Mouse (Mus musculus) gastrocnemius, postnatal 36 days (tissue): ENCODE data around the gene Tbrg1. TPM values are rescaled to one million over a fixed set of nuclear protein-coding genes. Genes with fewer than 3 reads are reported as not detected.

Experiments
- total RNA-seq, 2 experiments: library from RNA; stranded (reverse); gene quantifications; 2 replicates each; pipeline ENCODE4 v1.2.3; 2021

The Tbrg1 gene
- total RNA-seq, 2 experiments from 2014 or later = 27.7 to 32.7 TPM

Other genes with a start within 250 kb of the Tbrg1 start
- gene Robo3, start 224.1 kb downstream of the Tbrg1 start, total RNA-seq = not detected
- gene Msantd2, start 168.0 kb downstream of the Tbrg1 start, total RNA-seq = 1 to 10 TPM; 3.0 to 3.3 TPM
- 10 to 100 TPM; 20.8 to 23.3 TPM for gene Esam, start 129.2 kb downstream of the Tbrg1 start, total RNA-seq
- gene Vsig2, start 118.1 kb downstream of the Tbrg1 start, total RNA-seq = 1 to 10 TPM; 1.8 to 3.6 TPM
- under 1 TPM; 0.35 to 0.66 TPM for gene Nrgn, start 104.4 kb downstream of the Tbrg1 start, total RNA-seq
- gene Siae, start 101.6 kb downstream of the Tbrg1 start, total RNA-seq = 1 to 10 TPM; 3.5 TPM
- gene Spa17, start 43.6 kb downstream of the Tbrg1 start, total RNA-seq = 1 to 10 TPM; 2.6 to 3.2 TPM
- not detected for gene Panx3, start 11.9 kb upstream of the Tbrg1 start, total RNA-seq
- gene Olfr160, start 58.9 kb upstream of the Tbrg1 start, total RNA-seq = not detected
- not detected for gene Olfr874, start 87.8 kb upstream of the Tbrg1 start, total RNA-seq
- gene Olfr875, start 114.5 kb upstream of the Tbrg1 start, total RNA-seq = not detected
- gene Olfr876, start 145.7 kb upstream of the Tbrg1 start, total RNA-seq = not detected
- not detected for gene Olfr877, start 197.0 kb upstream of the Tbrg1 start, total RNA-seq
- not detected for gene Olfr145, start 239.4 kb upstream of the Tbrg1 start, total RNA-seq